Mouse (Mus musculus) kidney, adult 2 months (tissue): ENCODE data around the gene Immt. TPM values are rescaled to one million over a fixed set of nuclear protein-coding genes. Genes with fewer than 3 reads are reported as not detected.
"Not testable (repeated sequence)": the region's sequence is repeated elsewhere in the genome, so short reads cannot be mapped to it uniquely, and the experiment has no call there.

Experiments
- DNase-seq: peaks from one replicate; pipeline ENCODE4 v3.0.0; 2021
- H3K27ac ChIP-seq: fragments of 200-500 bp; 2 replicates; pipeline ENCODE4 v1.5.1; 2012; ENCODE audit warnings: low read depth, low read length, control low read depth, inconsistent platforms; ENCODE audit not compliant: insufficient read depth
- H3K27me3 ChIP-seq: fragments of 200-500 bp; replicated peaks from 2 replicates; pipeline ENCODE4 v1.6.1; 2012; ENCODE audit warnings: mild to moderate bottlenecking, moderate library complexity, low read length, inconsistent platforms; ENCODE audit not compliant: control insufficient read depth, insufficient read depth
- H3K36me3 ChIP-seq: fragments of 200-500 bp; 2 replicates; pipeline ENCODE4 v1.6.1; 2012; ENCODE audit warnings: mild to moderate bottlenecking, moderate library complexity, low read length, inconsistent platforms; ENCODE audit not compliant: control insufficient read depth, insufficient read depth
- H3K4me1 ChIP-seq: fragments of 200-500 bp; 2 replicates; pipeline ENCODE4 v1.6.1; 2011; ENCODE audit warnings: low read length; ENCODE audit not compliant: control insufficient read depth, insufficient read depth
- H3K4me3 ChIP-seq: fragments of 200-500 bp; 2 replicates; pipeline ENCODE4 v1.5.1; 2011; ENCODE audit warnings: mild to moderate bottlenecking, low read depth, low read length, control low read depth; ENCODE audit not compliant: insufficient read depth
- CTCF ChIP-seq: fragments of 200-500 bp; conservative IDR thresholded peaks from 2 replicates; pipeline ENCODE4 v1.5.1; 2011; ENCODE audit warnings: low read depth, mild to moderate bottlenecking, control low read depth, low read length, moderate library complexity, mixed read lengths; ENCODE audit not compliant: insufficient read depth, insufficient read length
- POLR2A ChIP-seq: fragments of 200-500 bp; IDR thresholded peaks from one replicate; pipeline ENCODE4 v1.6.1; 2011; ENCODE audit warnings: low read depth, low read length, control low read depth
- WGBS: fragments of 180-500 bp; shearing (Covaris S2); methylation state at CpG from one replicate; pipeline ENCODE4 v1.1.7; 2018; 5-methylcytosine and 5-hydroxymethylcytosine counted together
- polyA plus RNA-seq: library from polyadenylated mRNA; depleted of rRNA; stranded (reverse); fragments of >200 nt; gene quantifications from 2 replicates; pipeline ENCODE4 v1.2.3, GENCODE M21; 2012; rRNA removed

The Immt gene
- polyA plus RNA-seq, 1 experiment, result 145 TPM

GRCm38 (mm10) chr6:71909384-71909783 is 78.3 kb downstream of the Immt start:
- Histone ChIP-seq H3K4me1 (peaks cover 3% of the 10 kb centered on the region; the same call in 1 of the 2 replicates), H3K27me3 (no peaks in the 10 kb centered on the region), H3K4me3 (peak overlapping the region; percentile 95), H3K36me3 (no peaks in the 10 kb centered on the region; the same call in 1 of the 2 replicates), H3K27ac (no peak overlapping the region)
- DNase-seq, result no peak
- WGBS, result 21% methylated on average over 10 of the region's 10 CpGs
- no peak for TF ChIP-seq CTCF
- no peak for TF ChIP-seq POLR2A

DNA sequence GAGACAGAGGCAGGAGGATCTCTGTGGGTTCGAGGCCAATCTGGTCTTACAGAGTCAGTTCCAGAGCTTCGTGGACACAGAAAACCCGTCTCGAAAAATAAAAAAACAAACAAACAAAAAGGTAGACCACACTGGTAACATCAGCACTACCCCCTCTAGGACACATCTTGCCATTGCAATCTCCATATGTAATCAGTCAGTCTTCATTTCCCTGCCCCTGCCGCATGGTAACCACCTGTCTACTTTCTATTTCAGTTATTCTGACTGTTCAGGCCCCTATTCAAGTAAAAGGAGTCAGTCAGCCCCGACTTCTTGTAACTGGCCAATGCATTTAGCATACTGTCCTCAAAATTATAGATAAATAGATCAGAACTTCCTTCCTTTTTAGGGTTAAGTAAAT is 78.7 kb downstream of the Immt start:
- Histone ChIP-seq H3K36me3 (no peaks in the 10 kb centered on the region; the same call in 1 of the 2 replicates), H3K4me1 (peaks cover 3% of the 10 kb centered on the region; the same call in 1 of the 2 replicates), H3K4me3 (peak overlapping the region; percentile 95; the same call in 1 of the 2 replicates), H3K27ac (no peak overlapping the region), H3K27me3 (no peaks in the 10 kb centered on the region)
- WGBS, result 69% methylated on average over 6 of the region's 6 CpGs
- TF ChIP-seq POLR2A, result no peak
- TF ChIP-seq CTCF, result no peak
- DNase-seq, result no peak

GRCm38 (mm10) chr6:71911686-71912450 is 80.7 kb downstream of the Immt start:
- no peaks in the 10 kb centered on the region for H3K27me3 ChIP-seq
- peaks cover 3% of the 10 kb centered on the region; the same call in 1 of the 2 replicates for H3K4me1 ChIP-seq
- H3K4me3 ChIP-seq, result no peak overlapping the region
- DNase-seq, result no peak
- H3K36me3 ChIP-seq, result no peaks in the 10 kb centered on the region; the same call in none of the 2 replicates
- no peak for TF ChIP-seq CTCF
- no peak for TF ChIP-seq POLR2A
- no peak overlapping the region for H3K27ac ChIP-seq
- 75% methylated on average over 5 of the region's 5 CpGs for WGBS

DNA sequence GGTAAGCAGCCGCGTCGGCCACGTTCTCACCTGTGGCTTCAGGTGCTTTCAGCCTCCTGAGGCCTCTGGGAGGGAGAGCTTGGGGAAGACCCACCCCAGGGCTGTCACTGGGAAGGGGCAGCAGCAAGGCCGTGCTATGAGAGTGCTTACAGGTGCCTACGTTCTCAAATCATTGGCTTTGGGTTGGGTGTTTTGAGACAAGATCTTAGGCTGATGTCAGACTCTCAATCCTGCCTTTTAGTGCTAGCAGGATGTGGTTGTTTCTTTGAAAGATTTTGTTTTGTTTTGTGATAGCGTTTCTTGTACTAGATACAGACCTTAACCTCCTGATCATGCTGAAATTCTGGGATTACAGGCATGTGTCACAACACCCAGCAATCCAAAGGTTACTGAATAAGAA is 89.6 kb downstream of the Immt start:
- H3K4me1 ChIP-seq, result no peaks in the 10 kb centered on the region
- peaks cover 3% of the 10 kb centered on the region for H3K36me3 ChIP-seq
- TF ChIP-seq POLR2A, result no peak
- 97% methylated on average over 7 of the region's 7 CpGs for WGBS
- no peak for DNase-seq
- no peak overlapping the region for H3K4me3 ChIP-seq
- H3K27ac ChIP-seq, result no peak overlapping the region
- no peaks in the 10 kb centered on the region for H3K27me3 ChIP-seq

DNA sequence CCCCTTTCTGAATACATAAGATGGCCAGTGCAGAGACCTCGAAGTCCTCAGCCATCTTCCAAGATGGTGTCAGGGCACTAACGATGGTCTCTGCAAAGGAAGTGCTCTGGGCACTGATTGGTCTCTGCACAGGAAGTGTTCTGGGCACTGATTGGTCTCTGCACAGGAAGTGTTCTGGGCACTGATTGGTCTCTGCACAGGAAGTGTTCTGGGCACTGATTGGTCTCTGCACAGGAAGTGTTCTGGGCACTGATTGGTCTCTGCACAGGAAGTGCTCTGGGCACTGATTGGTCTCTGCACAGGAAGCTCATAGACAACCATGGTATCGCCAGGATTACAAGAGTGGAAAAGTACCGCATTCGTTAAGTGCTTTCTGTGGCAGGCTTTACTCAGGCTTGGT is 94.1 kb downstream of the Immt start:
- not testable (repeated sequence) for H3K27ac ChIP-seq, H3K36me3 ChIP-seq, H3K27me3 ChIP-seq, H3K4me1 ChIP-seq, DNase-seq, H3K4me3 ChIP-seq
- WGBS, result 83% methylated on average over 5 of the region's 5 CpGs

Other genes starting within 250 kb of the Immt start
- 9.5 and 10.9 TPM in 2 replicates for gene Kdm3a, start 198.3 kb upstream of the Immt start, polyA plus RNA-seq
- gene Reep1, start 123.8 kb upstream of the Immt start, polyA plus RNA-seq, result 0.61 and 1.5 TPM in 2 replicates
- gene Mrpl35, start 4.4 kb upstream of the Immt start, polyA plus RNA-seq, result 13.3 and 14.3 TPM in 2 replicates
- 13.4 and 19.4 TPM in 2 replicates for gene Ptcd3, start 77.4 kb downstream of the Immt start, polyA plus RNA-seq
- 9.8 and 11.6 TPM in 2 replicates for gene Polr1a, start 77.7 kb downstream of the Immt start, polyA plus RNA-seq